Mouse (Mus musculus): ENCODE results near the gene Dcaf4.

GRCm38 (mm10) chr12:83496736-83497135, 23.5 kb upstream of the Dcaf4 start:
- TF ChIP-seq CTCF (IDR thresholded peaks at IDR 0.05; ENCODE audit: control insufficient read depth, insufficient read depth, insufficient read length) (no peak), MAX (IDR thresholded peaks at IDR 0.05) (no peak), CEBPB (IDR thresholded peaks at IDR 0.05; ENCODE audit: low read depth) (no peak), USF1 (IDR thresholded peaks at IDR 0.05; ENCODE audit: low read depth) (no peak), MYOD1 (IDR thresholded peaks at IDR 0.05; ENCODE audit: control insufficient read depth, insufficient read length, low read depth) (no peak)
